ENCODE assay signal across 8 mouse cellular contexts in genomic region chr9:13889657-13890056, GRCm38 (mm10).
DNase-seq lines count a peak whose midpoint lies in the region; ATAC-seq and TF ChIP-seq lines count a peak whose summit lies in the region.

No protein-coding gene starts in this region.

- H3K4me1 ChIP-seq in embryonic fibroblast, embryonic 13.5 days (ENCODE audit: control insufficient read depth, insufficient read depth, low read length): peaks cover 10% of the 10 kb centered on the region
- H3K4me1 ChIP-seq in heart, embryonic 16.5 days (ENCODE audit: control insufficient read depth, insufficient read depth, low read length): no peaks in the 10 kb centered on the region; the same call in 1 of the 2 replicates
- H3K4me1 ChIP-seq in liver, postnatal 0 days (ENCODE audit: insufficient read depth): no peaks in the 10 kb centered on the region
- peaks cover 10% of the 10 kb centered on the region for H3K4me1 ChIP-seq in neural tube, embryonic 15.5 days
- H3K4me1 ChIP-seq in testis, adult 2 months (ENCODE audit: control insufficient read depth, insufficient read depth, low read length): peaks cover 4% of the 10 kb centered on the region

- H3K4me3 ChIP-seq in embryonic fibroblast, embryonic 13.5 days (ENCODE audit: insufficient read depth, low read length): no peak overlapping the region
- H3K4me3 ChIP-seq in heart, embryonic 16.5 days (ENCODE audit: low read length): no peak overlapping the region
- no peak overlapping the region for H3K4me3 ChIP-seq in liver, postnatal 0 days (ENCODE audit: low read depth, low read length)
- no peak overlapping the region for H3K4me3 ChIP-seq in neural tube, embryonic 15.5 days (replicated peaks)
- H3K4me3 ChIP-seq in testis, adult 2 months (ENCODE audit: control insufficient read depth, low read depth, low read length): no peak overlapping the region

- no peak for TF ChIP-seq POLR2A in embryonic fibroblast, embryonic 13.5 days (IDR thresholded peaks at IDR 0.05; ENCODE audit: low read depth, low read length)
- no peak for TF ChIP-seq POLR2A in testis, adult 2 months (IDR thresholded peaks at IDR 0.05; ENCODE audit: control insufficient read depth, low read depth, low read length)

- TF ChIP-seq CTCF in embryonic fibroblast, embryonic 13.5 days (IDR thresholded peaks at IDR 0.05; ENCODE audit: borderline replicate concordance, insufficient read depth, low read length): peak; percentile 93
- TF ChIP-seq CTCF in liver, postnatal 0 days (IDR thresholded peaks at IDR 0.05; ENCODE audit: low read depth): peak; percentile 93
- TF ChIP-seq CTCF in testis, adult 2 months (IDR thresholded peaks at IDR 0.05; ENCODE audit: control insufficient read depth, insufficient read depth, insufficient replicate concordance, low read depth, low read length): peak; percentile 86; the same call in 1 of the 2 replicates

- WGBS in heart, embryonic 16.5 days: 9% methylated on average over 9 of the region's 9 CpGs
- WGBS in liver, postnatal 0 days (ENCODE audit: insufficient replicate concordance): 9% methylated on average over 9 of the region's 9 CpGs
- 4% methylated on average over 9 of the region's 9 CpGs for WGBS in neural tube, embryonic 15.5 days

- ATAC-seq in heart, embryonic 16.5 days (replicated peaks; ENCODE audit: extremely low read depth, insufficient read depth, low FRiP score): peak; percentile 63
- peak; percentile 92 for ATAC-seq in liver, postnatal 0 days
- ATAC-seq in neural tube, embryonic 15.5 days (ENCODE audit: low FRiP score): peak; percentile 95

- H3K36me3 ChIP-seq in heart, embryonic 16.5 days (ENCODE audit: control insufficient read depth, insufficient read depth): no peaks in the 10 kb centered on the region
- no peaks in the 10 kb centered on the region for H3K36me3 ChIP-seq in liver, postnatal 0 days (replicated peaks; ENCODE audit: insufficient read depth, low read length)
- no peaks in the 10 kb centered on the region for H3K36me3 ChIP-seq in neural tube, embryonic 15.5 days
- no peaks in the 10 kb centered on the region for H3K36me3 ChIP-seq in testis, adult 2 months (ENCODE audit: control insufficient read depth, insufficient read depth, low read length)

- no peak for TF ChIP-seq EP300 in liver, postnatal 0 days (IDR thresholded peaks at IDR 0.05; ENCODE audit: low read depth)

- peak; percentile 56 for DNase-seq in CD4-positive helper T cell, adult 2 months (ENCODE audit: low read depth, low spot score)
- peak; percentile 38 to 54 for DNase-seq in adrenal gland, postnatal 4 days (ENCODE audit: low spot score in 2 of 2)
- peak; percentile 92 for DNase-seq in kidney, postnatal 10 days
- peak; percentile 81 for DNase-seq in liver, postnatal 0 days

- H3K27ac ChIP-seq in embryonic fibroblast, embryonic 13.5 days (ENCODE audit: insufficient read depth, low read length): no peak overlapping the region
- no peak overlapping the region for H3K27ac ChIP-seq in heart, embryonic 16.5 days (ENCODE audit: low read length)
- H3K27ac ChIP-seq in liver, postnatal 0 days (ENCODE audit: low read depth): no peak overlapping the region
- 0 out of 2 replicates have a peak overlapping the region, but pooled peaks have one; percentile 11 for H3K27ac ChIP-seq in neural tube, embryonic 15.5 days (replicated peaks)
- H3K27ac ChIP-seq in testis, adult 2 months (ENCODE audit: control insufficient read depth, insufficient read depth, low read depth, low read length): no peak overlapping the region

- peaks cover 4% of the 10 kb centered on the region for H3K9me3 ChIP-seq in heart, embryonic 16.5 days (replicated peaks; ENCODE audit: control insufficient read depth, low read length)
- peaks cover 4% of the 10 kb centered on the region for H3K9me3 ChIP-seq in liver, postnatal 0 days (ENCODE audit: low read length)
- no peaks in the 10 kb centered on the region for H3K9me3 ChIP-seq in neural tube, embryonic 15.5 days (replicated peaks)

- H3K4me2 ChIP-seq in heart, embryonic 16.5 days (ENCODE audit: low read depth, low read length): no peak overlapping the region
- H3K4me2 ChIP-seq in liver, postnatal 0 days (ENCODE audit: low read depth, low read length): no peak overlapping the region
- peak overlapping the region; percentile 31 for H3K4me2 ChIP-seq in neural tube, embryonic 15.5 days

- H3K9ac ChIP-seq in heart, embryonic 16.5 days (ENCODE audit: low read length): no peak overlapping the region
- H3K9ac ChIP-seq in liver, postnatal 0 days (replicated peaks): no peak overlapping the region
- H3K9ac ChIP-seq in neural tube, embryonic 15.5 days (replicated peaks): no peak overlapping the region

- peaks cover 6% of the 10 kb centered on the region; the same call in 1 of the 2 replicates for H3K27me3 ChIP-seq in heart, embryonic 16.5 days (ENCODE audit: control insufficient read depth, insufficient read depth, low read length)
- no peaks in the 10 kb centered on the region for H3K27me3 ChIP-seq in liver, postnatal 0 days (ENCODE audit: insufficient read depth, low read length)
- no peaks in the 10 kb centered on the region for H3K27me3 ChIP-seq in neural tube, embryonic 15.5 days (replicated peaks)
- H3K27me3 ChIP-seq in testis, adult 2 months (ENCODE audit: control insufficient read depth, insufficient read depth, low read length): no peaks in the 10 kb centered on the region
